Mouse (Mus musculus): ENCODE measurements around the gene Lipo4.
"Not testable (repeated sequence)": the region's sequence is repeated elsewhere in the genome, so short reads cannot be mapped to it uniquely, and the experiment has no call there.

Gene Lipo4

GRCm38 (mm10) chr19:33517680-33518079, at the start of gene Lipo4:
Gene Lipo4 (minus strand): TSS chr19:33517780.
- DNase-seq (ENCODE audit: low spot score in 2 of 2), result no peak

GRCm38 (mm10) chr19:33456426-33456825, 61.2 kb downstream of the Lipo4 start:
- DNase-seq (ENCODE audit: low spot score in 2 of 2), result not testable (repeated sequence)

GRCm38 (mm10) chr19:33453725-33454124, 63.9 kb downstream of the Lipo4 start:
- no peak for DNase-seq (ENCODE audit: low spot score in 2 of 2)
